Mouse (Mus musculus): ENCODE data around the gene Krt12. TPM values are rescaled to one million over a fixed set of nuclear protein-coding genes. Genes with fewer than 3 reads are reported as not detected.

Gene Krt12
- polyA plus RNA-seq, 1 experiment = not detected

DNA sequence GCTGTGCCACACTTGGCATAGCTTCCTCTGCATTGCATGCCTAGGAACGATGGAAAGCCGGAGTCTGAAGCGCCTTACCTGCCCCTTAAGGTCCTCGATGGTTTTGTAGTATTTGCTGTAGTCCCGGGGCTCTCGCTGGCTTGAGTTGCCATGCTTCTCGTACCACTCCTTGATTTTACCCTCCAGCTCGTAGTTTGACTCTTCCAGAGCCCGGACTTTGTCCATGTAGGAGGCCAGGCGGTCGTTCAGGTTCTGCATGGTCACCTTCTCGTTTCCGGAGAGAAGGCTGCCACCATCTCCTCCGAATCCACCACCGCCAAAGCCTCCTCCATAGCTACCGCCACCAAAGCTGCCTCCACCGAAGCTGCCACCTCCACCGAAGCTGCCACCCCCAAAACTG is 33.4 kb downstream of the Krt12 start:
- H3K27ac ChIP-seq (ENCODE audit: insufficient read depth, low read length) = no peak overlapping the region
- H3K4me1 ChIP-seq (ENCODE audit: control insufficient read depth, insufficient read depth, low read length) = no peaks in the 10 kb centered on the region
- H3K4me3 ChIP-seq (ENCODE audit: insufficient read depth, low read length) = no peak overlapping the region
- TF ChIP-seq CTCF (IDR thresholded peaks at IDR 0.05; ENCODE audit: borderline replicate concordance, insufficient read depth, low read length) (no peak), POLR2A (IDR thresholded peaks at IDR 0.05; ENCODE audit: low read depth, low read length) (no peak)

DNA sequence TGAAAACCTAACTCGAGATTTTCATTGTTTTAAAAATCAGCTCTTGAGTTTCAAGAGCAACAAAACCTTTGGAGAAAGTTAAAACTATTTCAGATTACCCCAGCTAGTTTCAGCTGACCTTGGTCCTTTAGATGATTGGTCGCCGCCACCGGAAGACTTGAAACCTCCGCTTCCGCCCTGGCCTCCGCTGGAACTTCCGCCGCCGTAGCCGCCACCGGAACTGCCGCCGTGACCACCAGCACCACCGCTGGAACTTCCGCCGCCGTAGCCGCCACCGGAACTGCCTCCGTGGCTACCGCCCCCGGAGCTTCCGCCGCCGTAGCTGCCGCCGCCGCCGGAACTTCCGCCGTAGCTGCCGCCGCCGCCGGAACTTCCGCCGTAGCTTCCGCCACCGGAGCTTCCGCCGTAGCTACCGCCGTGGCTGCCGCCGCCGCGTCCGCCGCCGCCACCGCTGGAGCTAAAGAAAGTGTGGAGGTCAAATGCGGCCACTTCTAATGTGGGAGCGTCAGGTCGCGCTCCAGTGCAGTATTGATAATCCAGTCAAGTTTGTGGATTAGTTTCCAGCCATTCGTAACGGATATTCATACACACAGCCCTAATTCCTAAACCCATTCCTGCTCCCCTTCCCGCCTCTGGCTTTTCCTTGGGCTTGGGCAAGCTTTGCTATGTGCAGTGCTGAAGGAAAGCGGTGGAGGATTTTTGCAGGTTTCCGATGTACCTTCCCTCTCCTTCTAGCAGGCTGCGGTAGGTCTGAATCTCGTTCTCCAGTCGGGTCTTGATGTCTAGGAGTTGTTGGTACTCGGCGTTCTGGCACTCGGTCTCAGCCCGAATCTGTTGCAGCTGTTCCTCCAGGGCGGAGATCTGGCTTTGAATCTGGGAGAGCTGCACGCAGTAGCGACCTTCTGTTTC is 36.0 kb downstream of the Krt12 start:
- TF ChIP-seq CTCF (IDR thresholded peaks at IDR 0.05; ENCODE audit: borderline replicate concordance, insufficient read depth, low read length) = no peak
- TF ChIP-seq POLR2A (IDR thresholded peaks at IDR 0.05; ENCODE audit: low read depth, low read length) = peak; percentile 48
- peak overlapping the region; percentile 98 for H3K27ac ChIP-seq (ENCODE audit: insufficient read depth, low read length)
- peak overlapping the region; percentile 78 for H3K4me3 ChIP-seq (ENCODE audit: insufficient read depth, low read length)
- no peaks in the 10 kb centered on the region for H3K4me1 ChIP-seq (ENCODE audit: control insufficient read depth, insufficient read depth, low read length)

GRCm38 (mm10) chr11:99379568-99379967 is 42.5 kb downstream of the Krt12 start:
- no peak overlapping the region for H3K4me3 ChIP-seq (ENCODE audit: insufficient read depth, low read length)
- no peaks in the 10 kb centered on the region for H3K4me1 ChIP-seq (ENCODE audit: control insufficient read depth, insufficient read depth, low read length)
- TF ChIP-seq POLR2A (IDR thresholded peaks at IDR 0.05; ENCODE audit: low read depth, low read length) = no peak
- peak; percentile 67 for TF ChIP-seq CTCF (IDR thresholded peaks at IDR 0.05; ENCODE audit: borderline replicate concordance, insufficient read depth, low read length)
- no peak overlapping the region for H3K27ac ChIP-seq (ENCODE audit: insufficient read depth, low read length)

GRCm38 (mm10) chr11:99374803-99375202 is 47.3 kb downstream of the Krt12 start, which contains the start of gene Krt28:
Krt28 (minus strand) TSS chr11:99374903.
- H3K4me3 ChIP-seq (ENCODE audit: insufficient read depth, low read length) = no peak within 1 kb of the TSS
- H3K27ac ChIP-seq (ENCODE audit: insufficient read depth, low read length) = no peak within 1 kb of the TSS
- H3K4me1 ChIP-seq (ENCODE audit: control insufficient read depth, insufficient read depth, low read length) = no peaks in the 10 kb centered on the region
- TF ChIP-seq CTCF (IDR thresholded peaks at IDR 0.05; ENCODE audit: borderline replicate concordance, insufficient read depth, low read length) = no peak
- no peak for TF ChIP-seq POLR2A (IDR thresholded peaks at IDR 0.05; ENCODE audit: low read depth, low read length)

- H3K4me3 ChIP-seq (ENCODE audit: insufficient read depth, low read length) = no peak overlapping the region
- no peak for TF ChIP-seq CTCF (IDR thresholded peaks at IDR 0.05; ENCODE audit: borderline replicate concordance, insufficient read depth, low read length)
- TF ChIP-seq POLR2A (IDR thresholded peaks at IDR 0.05; ENCODE audit: low read depth, low read length) = no peak
- no peak overlapping the region for H3K27ac ChIP-seq (ENCODE audit: insufficient read depth, low read length)
- H3K4me1 ChIP-seq (ENCODE audit: control insufficient read depth, insufficient read depth, low read length) = no peaks in the 10 kb centered on the region
Measured at GRCm38 (mm10) chr11:99369853-99370451, 52.1 kb downstream of the Krt12 start.

- TF ChIP-seq CTCF (IDR thresholded peaks at IDR 0.05; ENCODE audit: borderline replicate concordance, insufficient read depth, low read length) (0 out of 2 replicates have a peak, but pooled peaks have one; percentile 13), POLR2A (IDR thresholded peaks at IDR 0.05; ENCODE audit: low read depth, low read length) (no peak)
- no peak overlapping the region for H3K4me3 ChIP-seq (ENCODE audit: insufficient read depth, low read length)
- H3K4me1 ChIP-seq (ENCODE audit: control insufficient read depth, insufficient read depth, low read length) = no peaks in the 10 kb centered on the region
- no peak overlapping the region for H3K27ac ChIP-seq (ENCODE audit: insufficient read depth, low read length)
Measured at GRCm38 (mm10) chr11:99369229-99369628, 52.8 kb downstream of the Krt12 start.

DNA sequence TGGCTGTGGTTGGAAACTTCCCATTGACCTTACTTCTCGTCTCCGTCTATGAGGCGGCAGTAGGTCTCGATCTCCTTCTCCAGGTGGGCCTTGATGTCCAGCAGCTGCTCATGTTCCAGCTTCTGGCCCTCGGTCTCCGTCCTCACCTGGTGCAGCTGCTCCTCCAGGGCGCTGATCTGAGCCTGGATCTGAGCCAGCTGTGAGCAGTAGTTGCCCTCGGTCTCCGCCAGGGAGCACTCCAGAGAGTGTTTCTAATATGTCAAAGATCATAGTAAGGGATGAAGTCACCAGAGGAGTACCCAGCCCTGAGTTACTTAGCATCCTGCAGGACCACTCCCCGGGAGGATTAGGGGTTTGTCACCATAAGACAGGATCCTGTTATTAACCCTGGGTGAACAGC is 55.3 kb downstream of the Krt12 start:
- Histone ChIP-seq H3K4me1 (ENCODE audit: control insufficient read depth, insufficient read depth, low read length) (no peaks in the 10 kb centered on the region), H3K4me3 (ENCODE audit: insufficient read depth, low read length) (no peak overlapping the region), H3K27ac (ENCODE audit: insufficient read depth, low read length) (no peak overlapping the region)
- TF ChIP-seq CTCF (IDR thresholded peaks at IDR 0.05; ENCODE audit: borderline replicate concordance, insufficient read depth, low read length) = no peak

Other genes starting within 250 kb of the Krt12 start
- 137 and 154 TPM in 2 replicates for gene Smarce1, start 191.2 kb downstream of the Krt12 start, polyA plus RNA-seq (2011; ENCODE audit: insufficient read length, low read depth, missing spikeins)
- 0.49 TPM in 1 of 2 replicates, not detected in the other for gene Krt222, start 178.2 kb downstream of the Krt12 start, polyA plus RNA-seq (2011; ENCODE audit: insufficient read length, low read depth, missing spikeins)
- not detected in 2 replicates for gene Krt24, start 137.0 kb downstream of the Krt12 start, polyA plus RNA-seq (2011; ENCODE audit: insufficient read length, low read depth, missing spikeins)
- gene Krt25, start 99.3 kb downstream of the Krt12 start, polyA plus RNA-seq (2011; ENCODE audit: insufficient read length, low read depth, missing spikeins) = not detected in 2 replicates
- not detected in 2 replicates for gene Krt26, start 84.3 kb downstream of the Krt12 start, polyA plus RNA-seq (2011; ENCODE audit: insufficient read length, low read depth, missing spikeins)
- gene Krt27, start 71.2 kb downstream of the Krt12 start, polyA plus RNA-seq (2011; ENCODE audit: insufficient read length, low read depth, missing spikeins) = not detected in 2 replicates
- not detected in 2 replicates for gene Krt28, start 47.4 kb downstream of the Krt12 start, polyA plus RNA-seq (2011; ENCODE audit: insufficient read length, low read depth, missing spikeins)
- gene Krt10, start 32.9 kb downstream of the Krt12 start, polyA plus RNA-seq (2011; ENCODE audit: insufficient read length, low read depth, missing spikeins) = 4.0 and 4.5 TPM in 2 replicates
- 1.7 and 3.9 TPM in 2 replicates for gene Krt20, start 15.9 kb upstream of the Krt12 start, polyA plus RNA-seq (2011; ENCODE audit: insufficient read length, low read depth, missing spikeins)
- not detected in 2 replicates for gene Krt23, start 70.9 kb upstream of the Krt12 start, polyA plus RNA-seq (2011; ENCODE audit: insufficient read length, low read depth, missing spikeins)
- gene Krt39, start 99.1 kb upstream of the Krt12 start, polyA plus RNA-seq (2011; ENCODE audit: insufficient read length, low read depth, missing spikeins) = not detected in 2 replicates
- gene Krt40, start 120.9 kb upstream of the Krt12 start, polyA plus RNA-seq (2011; ENCODE audit: insufficient read length, low read depth, missing spikeins) = not detected in 2 replicates
- gene Krtap3-3, start 128.6 kb upstream of the Krt12 start, polyA plus RNA-seq (2011; ENCODE audit: insufficient read length, low read depth, missing spikeins) = not detected in 2 replicates
- not detected in 2 replicates for gene Krtap3-2, start 134.6 kb upstream of the Krt12 start, polyA plus RNA-seq (2011; ENCODE audit: insufficient read length, low read depth, missing spikeins)
- not detected in 2 replicates for gene Gm11939, start 137.2 kb upstream of the Krt12 start, polyA plus RNA-seq (2011; ENCODE audit: insufficient read length, low read depth, missing spikeins)
- gene Krtap3-1, start 144.4 kb upstream of the Krt12 start, polyA plus RNA-seq (2011; ENCODE audit: insufficient read length, low read depth, missing spikeins) = not detected in 2 replicates
- gene Krtap1-5, start 158.8 kb upstream of the Krt12 start, polyA plus RNA-seq (2011; ENCODE audit: insufficient read length, low read depth, missing spikeins) = not detected in 2 replicates
- not detected in 2 replicates for gene Krtap1-4, start 161.4 kb upstream of the Krt12 start, polyA plus RNA-seq (2011; ENCODE audit: insufficient read length, low read depth, missing spikeins)
- gene Krtap1-3, start 169.1 kb upstream of the Krt12 start, polyA plus RNA-seq (2011; ENCODE audit: insufficient read length, low read depth, missing spikeins) = not detected in 2 replicates
- not detected in 2 replicates for gene Krtap9-3, start 175.8 kb upstream of the Krt12 start, polyA plus RNA-seq (2011; ENCODE audit: insufficient read length, low read depth, missing spikeins)
- not detected in 2 replicates for gene Gm11938, start 181.0 kb upstream of the Krt12 start, polyA plus RNA-seq (2011; ENCODE audit: insufficient read length, low read depth, missing spikeins)
- gene Gm11937, start 187.9 kb upstream of the Krt12 start, polyA plus RNA-seq (2011; ENCODE audit: insufficient read length, low read depth, missing spikeins) = not detected in 2 replicates
- not detected in 2 replicates for gene Krtap2-4, start 192.6 kb upstream of the Krt12 start, polyA plus RNA-seq (2011; ENCODE audit: insufficient read length, low read depth, missing spikeins)
- not detected in 2 replicates for gene Gm11562, start 198.2 kb upstream of the Krt12 start, polyA plus RNA-seq (2011; ENCODE audit: insufficient read length, low read depth, missing spikeins)
- not detected in 2 replicates for gene Krtap4-1, start 206.0 kb upstream of the Krt12 start, polyA plus RNA-seq (2011; ENCODE audit: insufficient read length, low read depth, missing spikeins)
- not detected in 2 replicates for gene Krtap4-2, start 212.8 kb upstream of the Krt12 start, polyA plus RNA-seq (2011; ENCODE audit: insufficient read length, low read depth, missing spikeins)
- not detected in 2 replicates for gene Krtap4-7, start 221.8 kb upstream of the Krt12 start, polyA plus RNA-seq (2011; ENCODE audit: insufficient read length, low read depth, missing spikeins)
- not detected in 2 replicates for gene Gm11555, start 228.0 kb upstream of the Krt12 start, polyA plus RNA-seq (2011; ENCODE audit: insufficient read length, low read depth, missing spikeins)
- not detected in 2 replicates for gene Gm11563, start 236.7 kb upstream of the Krt12 start, polyA plus RNA-seq (2011; ENCODE audit: insufficient read length, low read depth, missing spikeins)
- gene Krtap4-6, start 243.7 kb upstream of the Krt12 start, polyA plus RNA-seq (2011; ENCODE audit: insufficient read length, low read depth, missing spikeins) = not detected in 2 replicates

Measured in embryonic fibroblast, embryonic 13.5 days (primary cell).